In genomic region chr3:108283241-108283561, GRCm38 (mm10) we compare ENCODE assay signal across 8 mouse cellular contexts. TPM values are rescaled to one million over a fixed set of nuclear protein-coding genes. Genes with fewer than 3 reads are reported as not detected.
A peak's percentile ranks its signal among the peaks of the same experiment; 100 is the strongest.
DNase-seq lines count a peak whose midpoint lies in the region; ATAC-seq and TF ChIP-seq lines count a peak whose summit lies in the region.

No protein-coding gene starts in this region.

- POLR2A ChIA-PET in Patski (lab: Charles Lee), result interaction anchor here (1.2 to 4.0 kb wide), 7 partner anchors 8 to 106 kb away, joined by 3 to 18 read pairs (median 4); partner anchors contain the start of gene Psrc1

- peak overlapping the region; percentile 72 for H3K9ac ChIP-seq in heart, embryonic 15.5 days
- H3K9ac ChIP-seq in hindbrain, embryonic 13.5 days, result peak overlapping the region; percentile 98
- H3K9ac ChIP-seq in midbrain, embryonic 11.5 days (ENCODE audit: low read length), result peak overlapping the region; percentile 69

- CTCF ChIA-PET in Patski (lab: Charles Lee), result interaction anchor here (0.7 to 7.0 kb wide), 17 partner anchors 9 to 118 kb away, joined by 3 to 100 read pairs (median 7); partner anchors contain the start of genes Psma5 and Psrc1

- TF ChIP-seq CTCF in Patski (IDR thresholded peaks at IDR 0.05), result no peak

- H3K4me1 ChIP-seq in heart, embryonic 15.5 days (replicated peaks), result peaks cover 34% of the 10 kb centered on the region
- H3K4me1 ChIP-seq in hindbrain, embryonic 13.5 days (replicated peaks), result peaks cover 47% of the 10 kb centered on the region
- H3K4me1 ChIP-seq in midbrain, embryonic 11.5 days (ENCODE audit: control insufficient read depth, insufficient read depth, low read length), result peaks cover 42% of the 10 kb centered on the region

- no peaks in the 10 kb centered on the region for H3K9me3 ChIP-seq in heart, embryonic 15.5 days (replicated peaks)
- H3K9me3 ChIP-seq in hindbrain, embryonic 13.5 days, result no peaks in the 10 kb centered on the region
- H3K9me3 ChIP-seq in midbrain, embryonic 11.5 days (ENCODE audit: control insufficient read depth, low read length), result no peaks in the 10 kb centered on the region

- H3K27ac ChIP-seq in heart, embryonic 15.5 days, result peak overlapping the region; percentile 74
- peak overlapping the region; percentile 93 for H3K27ac ChIP-seq in hindbrain, embryonic 13.5 days
- H3K27ac ChIP-seq in midbrain, embryonic 11.5 days (ENCODE audit: low read depth, low read length), result peak overlapping the region; percentile 85

- no peaks in the 10 kb centered on the region for H3K27me3 ChIP-seq in heart, embryonic 15.5 days
- H3K27me3 ChIP-seq in Patski, result no peaks in the 10 kb centered on the region
- H3K27me3 ChIP-seq in hindbrain, embryonic 13.5 days, result no peaks in the 10 kb centered on the region
- no peaks in the 10 kb centered on the region for H3K27me3 ChIP-seq in midbrain, embryonic 11.5 days (ENCODE audit: control insufficient read depth, insufficient read depth, low read length)

- WGBS in heart, embryonic 15.5 days, result 11% methylated on average over 6 of the region's 6 CpGs
- WGBS in hindbrain, embryonic 13.5 days, result 9% methylated on average over 6 of the region's 6 CpGs
- WGBS in midbrain, embryonic 11.5 days, result 15% methylated on average over 6 of the region's 6 CpGs

- H3K36me3 ChIP-seq in heart, embryonic 15.5 days, result peaks cover 15% of the 10 kb centered on the region
- H3K36me3 ChIP-seq in hindbrain, embryonic 13.5 days, result peaks cover 3% of the 10 kb centered on the region; the same call in 1 of the 2 replicates
- H3K36me3 ChIP-seq in midbrain, embryonic 11.5 days (ENCODE audit: control insufficient read depth, insufficient read depth, low read length), result no peaks in the 10 kb centered on the region

- DNase-seq in heart, adult 8-10 months (ENCODE audit: low spot score), result no peak
- DNase-seq in Patski (ENCODE audit: low read depth, low spot score), result peak; percentile 20
- DNase-seq in midbrain, embryonic 11.5 days (ENCODE audit: low spot score, missing footprints), result no peak
- DNase-seq in urinary bladder, postnatal 4 days (ENCODE audit: low spot score in 2 of 2), result no peak
- no peak for DNase-seq in adrenal gland, postnatal 14 days
- DNase-seq in frontal cortex, adult 2 months (ENCODE audit: extremely low spot score in 1 of 2, low spot score in 1 of 2), result no peak

- ATAC-seq in heart, embryonic 15.5 days (replicated peaks; ENCODE audit: insufficient number of reproducible peaks, insufficient read depth, low FRiP score, low read depth), result no peak
- ATAC-seq in Patski, result peak; percentile 2
- no peak for ATAC-seq in hindbrain, embryonic 13.5 days (ENCODE audit: low FRiP score)
- ATAC-seq in midbrain, embryonic 11.5 days (ENCODE audit: low FRiP score), result no peak

- peak overlapping the region; percentile 93 for H3K4me2 ChIP-seq in heart, embryonic 15.5 days
- peak overlapping the region; percentile 76 for H3K4me2 ChIP-seq in hindbrain, embryonic 13.5 days
- peak overlapping the region; percentile 79 for H3K4me2 ChIP-seq in midbrain, embryonic 11.5 days

- in situ Hi-C loops in Patski (cut with MboI; ENCODE audit: low pct_unique_long_range_greater_than_20kb), result no loop called here

- H3K4me3 ChIP-seq in heart, embryonic 15.5 days, result peak overlapping the region; percentile 91
- H3K4me3 ChIP-seq in hindbrain, embryonic 13.5 days, result peak overlapping the region; percentile 96
- H3K4me3 ChIP-seq in midbrain, embryonic 11.5 days (ENCODE audit: low read depth, low read length), result peak overlapping the region; percentile 96

RNA-seq across cellular contexts. Expression of gene Sort1, which starts 0.7 kb away (rescaled TPM):
- polyA plus RNA-seq in heart, embryonic 15.5 days (2015; fragmentation: Nextera tagmentation; extraction: Ambion mirVana), result 10.2 and 13.9 TPM in 2 replicates
- total RNA-seq in heart, adult 8-10 months (2022), result 10 to 100 TPM; 17.5 to 20.2 (median 19.0) TPM
- polyA plus RNA-seq in Patski (2021), result 125 TPM
- 14.7 and 15.9 TPM in 2 replicates for polyA plus RNA-seq in hindbrain, embryonic 13.5 days (2015; fragmentation: Nextera tagmentation; extraction: Ambion mirVana)
- 27.0 and 27.1 TPM in 2 replicates for polyA plus RNA-seq in midbrain, embryonic 11.5 days (2014; fragmentation: Nextera tagmentation; extraction: Ambion mirVana)
- total RNA-seq in adrenal gland, postnatal 14 days (2021), result 42.0 and 45.7 TPM in 2 replicates
- 157 and 166 TPM in 2 replicates for polyA plus RNA-seq in frontal cortex, adult 2 months (2012; rRNA removed)

RNA-seq across cellular contexts. Expression of gene Psma5, which starts 26.5 kb away (rescaled TPM):
- polyA plus RNA-seq in heart, embryonic 15.5 days (2015; fragmentation: Nextera tagmentation; extraction: Ambion mirVana), result 174 and 197 TPM in 2 replicates
- total RNA-seq in heart, adult 8-10 months (2022), result 10 to 100 TPM; 46.3 to 59.0 (median 50.8) TPM
- polyA plus RNA-seq in Patski (2021), result 239 TPM
- 233 and 239 TPM in 2 replicates for polyA plus RNA-seq in hindbrain, embryonic 13.5 days (2015; fragmentation: Nextera tagmentation; extraction: Ambion mirVana)
- polyA plus RNA-seq in midbrain, embryonic 11.5 days (2014; fragmentation: Nextera tagmentation; extraction: Ambion mirVana), result 274 and 295 TPM in 2 replicates
- 83.9 and 86.4 TPM in 2 replicates for total RNA-seq in adrenal gland, postnatal 14 days (2021)
- polyA plus RNA-seq in frontal cortex, adult 2 months (2012; rRNA removed), result 98.0 and 117 TPM in 2 replicates

RNA-seq across cellular contexts. Expression of gene Sypl2, which starts 56.8 kb away (rescaled TPM):
- polyA plus RNA-seq in heart, embryonic 15.5 days (2015; fragmentation: Nextera tagmentation; extraction: Ambion mirVana), result 2.0 and 2.2 TPM in 2 replicates
- total RNA-seq in heart, adult 8-10 months (2022), result 1 to 10 TPM; 1.3 to 2.4 (median 2.1) TPM
- polyA plus RNA-seq in Patski (2021), result not detected
- 0.34 and 0.43 TPM in 2 replicates for polyA plus RNA-seq in hindbrain, embryonic 13.5 days (2015; fragmentation: Nextera tagmentation; extraction: Ambion mirVana)
- polyA plus RNA-seq in midbrain, embryonic 11.5 days (2014; fragmentation: Nextera tagmentation; extraction: Ambion mirVana), result 0.93 and 1.3 TPM in 2 replicates
- total RNA-seq in adrenal gland, postnatal 14 days (2021), result 0.15 and 0.22 TPM in 2 replicates
- polyA plus RNA-seq in frontal cortex, adult 2 months (2012; rRNA removed), result 1.8 and 1.9 TPM in 2 replicates
